Mouse (Mus musculus): Measurements from ENCODE around the gene Vmn2r66.

Vmn2r66 gene

GRCm38 (mm10) chr7:85012168-85012567, at the start of gene Vmn2r66:
Gene Vmn2r66, minus strand, starts transcription at chr7:85012268.
- no peak for DNase-seq (ENCODE audit: low spot score)

- DNase-seq (ENCODE audit: low spot score): no peak
These were observed 15.4 kb downstream of the Vmn2r66 start for GRCm38 (mm10) chr7:84996694-84997093.

- no peak for DNase-seq (ENCODE audit: low spot score)
These were observed 48.1 kb downstream of the Vmn2r66 start, which contains the start of gene Vmn2r65 for GRCm38 (mm10) chr7:84964015-84964414. Gene Vmn2r65, minus strand, starts transcription at chr7:84964115.
